ENCODE assay signal across 12 mouse cellular contexts in genomic region chr19:6296551-6297210, GRCm38 (mm10). TPM values are rescaled to one million over a fixed set of nuclear protein-coding genes. Genes with fewer than 3 reads are reported as not detected.
DNase-seq lines count a peak whose midpoint lies in the region; ATAC-seq and TF ChIP-seq lines count a peak whose summit lies in the region.
"Had no signal": no experiment of that assay in that cellular context is flagged by ENCODE, and none has a peak within 500 bp of the region (broad histone marks: within the 10 kb centered on the region; RNA-seq: fewer than 3 reads in every experiment).

No protein-coding gene starts in this region.

- TF ChIP-seq CTCF in heart, postnatal 0 days (IDR thresholded peaks at IDR 0.05; ENCODE audit: low read depth) = no peak

- in situ Hi-C loops in ES-E14 (cut with MboI; ENCODE audit: low sequenced_read_pairs in 2 of 2, unreplicated experiment in 2 of 2) = no loop called here

- TF ChIP-seq EP300 in heart, postnatal 0 days (IDR thresholded peaks at IDR 0.05; ENCODE audit: low read depth) = no peak

- H3K9me3 ChIP-seq in heart, postnatal 0 days (replicated peaks; ENCODE audit: control insufficient read depth, low read length) = no peaks in the 10 kb centered on the region
- no peaks in the 10 kb centered on the region for H3K9me3 ChIP-seq in ES-E14 (ENCODE audit: control insufficient read depth, insufficient read depth, low read depth, low read length)
- no peaks in the 10 kb centered on the region for H3K9me3 ChIP-seq in stomach, embryonic 16.5 days (replicated peaks; ENCODE audit: control insufficient read depth, low read length)
- H3K9me3 ChIP-seq: limb, embryonic 10.5 days had no signal

- no peak overlapping the region for H3K4me2 ChIP-seq in heart, postnatal 0 days (ENCODE audit: low read depth, low read length)
- H3K4me2 ChIP-seq in stomach, embryonic 16.5 days (ENCODE audit: low read depth, low read length) = no peak overlapping the region

- H3K4me1 ChIP-seq in heart, postnatal 0 days (ENCODE audit: control insufficient read depth, insufficient read depth) = peaks cover 14% of the 10 kb centered on the region; the same call in 1 of the 2 replicates
- peaks cover 5 to 24% of the 10 kb centered on the region in 2 experiments; a peak in 3 of 4 replicates for H3K4me1 ChIP-seq in ES-E14 (ENCODE audit: control insufficient read depth in 2 of 2, insufficient read depth in 2 of 2, low read length in 2 of 2, poor library complexity in 1 of 2)
- peaks cover 9% of the 10 kb centered on the region; the same call in 1 of the 2 replicates for H3K4me1 ChIP-seq in stomach, embryonic 16.5 days (ENCODE audit: control insufficient read depth, insufficient read depth, low read length)
- H3K4me1 ChIP-seq: limb, embryonic 10.5 days had no signal

- 76% methylated on average over 5 of the region's 5 CpGs for WGBS in heart, postnatal 0 days
- 87% methylated on average over 5 of the region's 5 CpGs for WGBS in stomach, embryonic 16.5 days

- no peaks in the 10 kb centered on the region for H3K27me3 ChIP-seq in heart, postnatal 0 days (ENCODE audit: control insufficient read depth, insufficient read depth, low read length)
- H3K27me3 ChIP-seq in stomach, embryonic 16.5 days (ENCODE audit: control insufficient read depth, insufficient read depth, low read length) = no peaks in the 10 kb centered on the region

- peaks cover 66% of the 10 kb centered on the region for H3K36me3 ChIP-seq in heart, postnatal 0 days (replicated peaks; ENCODE audit: control insufficient read depth, insufficient read depth, low read length)
- peaks cover 36% of the 10 kb centered on the region for H3K36me3 ChIP-seq in ES-E14 (ENCODE audit: control insufficient read depth, insufficient read depth, low read length, poor library complexity, severe bottlenecking)
- peaks cover 33% of the 10 kb centered on the region for H3K36me3 ChIP-seq in stomach, embryonic 16.5 days (ENCODE audit: control insufficient read depth, insufficient read depth, low read length)

- 0 out of 2 replicates have a peak overlapping the region, but pooled peaks have one; percentile 34 for H3K27ac ChIP-seq in heart, postnatal 0 days (ENCODE audit: low read depth)
- peak overlapping the region; percentile 21; the same call in 1 of the 2 replicates for H3K27ac ChIP-seq in ES-E14 (ENCODE audit: insufficient read depth, low read depth, low read length, poor library complexity, severe bottlenecking)
- peak overlapping the region; percentile 34; the same call in 1 of the 2 replicates for H3K27ac ChIP-seq in stomach, embryonic 16.5 days (ENCODE audit: low read length)
- H3K27ac ChIP-seq: limb, embryonic 10.5 days had no signal

- no peak for DNase-seq in heart, postnatal 0 days (ENCODE audit: low spot score)
- no peak for DNase-seq in heart, adult 11 months
- DNase-seq in ES-E14 (ENCODE audit: low read depth, low spot score) = no peak
- peak; percentile 52 for DNase-seq in induced T-regulatory cell, adult 2 months (ENCODE audit: low read depth)
- no peak for DNase-seq in layer of hippocampus, adult 11-12 months (ENCODE audit: low spot score)
- DNase-seq in frontal cortex, postnatal 10 days (ENCODE audit: low spot score in 2 of 2) = no peak
- DNase-seq: heart, postnatal 4 days; right cerebral cortex, postnatal 14 days; thymus, postnatal 36 days had no signal

- H3K9ac ChIP-seq in heart, postnatal 0 days (replicated peaks; ENCODE audit: low read depth, low read length) = no peak overlapping the region
- no peak overlapping the region for H3K9ac ChIP-seq in ES-E14 (ENCODE audit: insufficient read depth, low read depth, low read length, poor library complexity, severe bottlenecking)
- H3K9ac ChIP-seq in stomach, embryonic 16.5 days (ENCODE audit: low read length) = 0 out of 2 replicates have a peak overlapping the region, but pooled peaks have one; percentile 5

- H3K4me3 ChIP-seq in heart, postnatal 0 days (ENCODE audit: low read depth, low read length) = no peak overlapping the region
- H3K4me3 ChIP-seq in ES-E14 (ENCODE audit: insufficient read depth in 1 of 2, low read depth in 1 of 2, low read length in 2 of 2, poor library complexity in 1 of 2, severe bottlenecking in 1 of 2) = no peak overlapping the region
- H3K4me3 ChIP-seq in stomach, embryonic 16.5 days (replicated peaks; ENCODE audit: low read length) = no peak overlapping the region
- H3K4me3 ChIP-seq: limb, embryonic 10.5 days had no signal

- ATAC-seq in heart, postnatal 0 days (ENCODE audit: insufficient read depth, low read depth) = no peak
- no peak for ATAC-seq in stomach, embryonic 16.5 days (ENCODE audit: insufficient read depth, low FRiP score)
- ATAC-seq: midbrain, embryonic 16.5 days had no signal

TF ChIP-seq in ES-E14, 5 proteins besides CTCF, POLR2A, EP300 and RAD21:
- TF ChIP-seq MAFK (IDR thresholded peaks at IDR 0.05; ENCODE audit: insufficient read depth, low read depth, low read length) = peak; percentile 83
- no peak for TF ChIP-seq ZC3H11A (IDR thresholded peaks at IDR 0.05; ENCODE audit: borderline replicate concordance, low read depth, low read length)

RNA-seq across cellular contexts. Expression of gene Cdc42bpg, which starts 9.6 kb away (rescaled TPM):
- 4.8 and 9.5 TPM in 2 replicates for total RNA-seq in heart, postnatal 0 days (2014; rRNA removed; ENCODE audit: low replicate concordance)
- polyA plus RNA-seq in heart, postnatal 0 days (2015; fragmentation: Nextera tagmentation; extraction: Ambion mirVana) = 0.49 and 0.51 TPM in 2 replicates
- total RNA-seq in ES-E14 (2012; rRNA removed) = 35.5 and 48.4 TPM in 2 replicates
- polyA plus RNA-seq in stomach, embryonic 16.5 days (2015; fragmentation: Nextera tagmentation; extraction: Ambion mirVana) = 1.9 and 2.0 TPM in 2 replicates

RNA-seq across cellular contexts. Expression of gene Ehd1, which starts 20.2 kb away (rescaled TPM):
- 127 and 200 TPM in 2 replicates for total RNA-seq in heart, postnatal 0 days (2014; rRNA removed; ENCODE audit: low replicate concordance)
- polyA plus RNA-seq in heart, postnatal 0 days (2015; fragmentation: Nextera tagmentation; extraction: Ambion mirVana) = 56.4 and 60.3 TPM in 2 replicates
- total RNA-seq in ES-E14 (2012; rRNA removed) = 133 and 162 TPM in 2 replicates
- polyA plus RNA-seq in stomach, embryonic 16.5 days (2015; fragmentation: Nextera tagmentation; extraction: Ambion mirVana) = 77.2 and 98.4 TPM in 2 replicates

RNA-seq across cellular contexts. Expression of gene Men1, which starts 38.1 kb away (rescaled TPM):
- total RNA-seq in heart, postnatal 0 days (2014; rRNA removed; ENCODE audit: low replicate concordance) = 20.6 and 46.5 TPM in 2 replicates
- 20.1 and 20.3 TPM in 2 replicates for polyA plus RNA-seq in heart, postnatal 0 days (2015; fragmentation: Nextera tagmentation; extraction: Ambion mirVana)
- 60.4 and 65.6 TPM in 2 replicates for total RNA-seq in ES-E14 (2012; rRNA removed)
- polyA plus RNA-seq in stomach, embryonic 16.5 days (2015; fragmentation: Nextera tagmentation; extraction: Ambion mirVana) = 59.0 and 60.2 TPM in 2 replicates

RNA-seq across cellular contexts. Expression of gene Map4k2, which starts 44.3 kb away (rescaled TPM):
- 48.4 and 59.1 TPM in 2 replicates for total RNA-seq in heart, postnatal 0 days (2014; rRNA removed; ENCODE audit: low replicate concordance)
- polyA plus RNA-seq in heart, postnatal 0 days (2015; fragmentation: Nextera tagmentation; extraction: Ambion mirVana) = 9.6 and 10.1 TPM in 2 replicates
- 29.4 and 43.6 TPM in 2 replicates for total RNA-seq in ES-E14 (2012; rRNA removed)
- 11.4 and 11.8 TPM in 2 replicates for polyA plus RNA-seq in stomach, embryonic 16.5 days (2015; fragmentation: Nextera tagmentation; extraction: Ambion mirVana)

RNA-seq across cellular contexts. Expression of gene Atg2a, which starts 55.2 kb away (rescaled TPM):
- 18.9 and 24.5 TPM in 2 replicates for total RNA-seq in heart, postnatal 0 days (2014; rRNA removed; ENCODE audit: low replicate concordance)
- polyA plus RNA-seq in heart, postnatal 0 days (2015; fragmentation: Nextera tagmentation; extraction: Ambion mirVana) = 4.7 and 5.6 TPM in 2 replicates
- 31.8 and 45.0 TPM in 2 replicates for total RNA-seq in ES-E14 (2012; rRNA removed)
- polyA plus RNA-seq in stomach, embryonic 16.5 days (2015; fragmentation: Nextera tagmentation; extraction: Ambion mirVana) = 9.3 and 11.2 TPM in 2 replicates
